Mouse (Mus musculus): ENCODE data around the gene Snx19. TPM values are rescaled to one million over a fixed set of nuclear protein-coding genes. Genes with fewer than 3 reads are reported as not detected.

Snx19 gene
- total and polyA plus RNA-seq, 3 experiments, result 12.0 to 17.4 TPM; not detected in 1

GRCm38 (mm10) chr9:30428231-30428630 lies 1.3 kb downstream of the Snx19 start:
- DNase-seq (ENCODE audit: low read depth, low spot score), result no peak
- H3K36me3 ChIP-seq (ENCODE audit: control insufficient read depth in 1 of 2, insufficient read depth in 2 of 2, low read length in 2 of 2), result peaks cover 0 to 9% of the 10 kb centered on the region in 2 experiments; a peak in 2 of 4 replicates
- no peak overlapping the region for H3K27ac ChIP-seq (ENCODE audit: control insufficient read depth, low read depth, low read length)
- no peak for TF ChIP-seq EP300 (IDR thresholded peaks at IDR 0.05; ENCODE audit: low read depth in 1 of 2, low read length in 2 of 2)
- no peak for TF ChIP-seq ZNF384 (IDR thresholded peaks at IDR 0.05; ENCODE audit: low read depth, low read length)
- no peak for TF ChIP-seq USF2 (IDR thresholded peaks at IDR 0.05; ENCODE audit: borderline replicate concordance in 1 of 2, insufficient read depth in 1 of 2, low read depth in 1 of 2, low read length in 2 of 2)
- TF ChIP-seq ZKSCAN1 (IDR thresholded peaks at IDR 0.05; ENCODE audit: low read depth, low read length), result no peak
- no peak for TF ChIP-seq UBTF (IDR thresholded peaks at IDR 0.05; ENCODE audit: borderline replicate concordance, insufficient read depth, low read depth, low read length)
- no peak for TF ChIP-seq ETS1 (IDR thresholded peaks at IDR 0.05; ENCODE audit: low read depth, low read length)
- TF ChIP-seq E2F4 (IDR thresholded peaks at IDR 0.05; ENCODE audit: borderline replicate concordance, low read depth, low read length), result no peak
- no peak for TF ChIP-seq TCF12 (IDR thresholded peaks at IDR 0.05; ENCODE audit: low read depth, low read length)
- no peak for TF ChIP-seq ZMIZ1 (IDR thresholded peaks at IDR 0.05; ENCODE audit: low read depth, low read length)
- TF ChIP-seq CHD2 (IDR thresholded peaks at IDR 0.05; ENCODE audit: low read length), result no peak
- no peak for TF ChIP-seq MAZ (IDR thresholded peaks at IDR 0.05; ENCODE audit: low read depth, low read length)
- no peak for TF ChIP-seq POLR2A (IDR thresholded peaks at IDR 0.05; ENCODE audit: control insufficient read depth in 1 of 2, insufficient read depth in 1 of 2, low read depth in 1 of 2, low read length in 2 of 2, poor library complexity in 1 of 2)
- TF ChIP-seq MYC (IDR thresholded peaks at IDR 0.05; ENCODE audit: low read depth, low read length), result no peak
- TF ChIP-seq ELF1 (IDR thresholded peaks at IDR 0.05; ENCODE audit: low read depth, low read length), result no peak
- no peak overlapping the region for H3K9ac ChIP-seq (ENCODE audit: control insufficient read depth, low read depth, low read length, poor library complexity, severe bottlenecking)
- H3K9me3 ChIP-seq (replicated peaks; ENCODE audit: insufficient read depth, low read length), result no peaks in the 10 kb centered on the region
- H3K79me2 ChIP-seq (ENCODE audit: control insufficient read depth, insufficient read depth, low read length, poor library complexity), result peaks cover 19% of the 10 kb centered on the region
- H3K27me3 ChIP-seq (ENCODE audit: control insufficient read depth in 1 of 2, insufficient read depth in 2 of 2, low read length in 2 of 2), result peaks cover 0 to 1% of the 10 kb centered on the region in 2 experiments; a peak in 1 of 4 replicates
- peak overlapping the region in 1 of 2 experiments; percentile 11; a peak in 1 of 4 replicates for H3K4me3 ChIP-seq (ENCODE audit: control insufficient read depth in 1 of 2, insufficient read depth in 1 of 2, low read depth in 2 of 2, low read length in 2 of 2)
- H3K4me1 ChIP-seq (ENCODE audit: control insufficient read depth in 1 of 2, insufficient read depth in 2 of 2, low read length in 2 of 2), result peaks cover 0 to 24% of the 10 kb centered on the region in 2 experiments; a peak in 2 of 4 replicates

GRCm38 (mm10) chr9:30430447-30430846 lies 3.5 kb downstream of the Snx19 start:
- H3K27ac ChIP-seq (ENCODE audit: control insufficient read depth, low read depth, low read length), result no peak overlapping the region
- peaks cover 1 to 9% of the 10 kb centered on the region in 2 experiments; a peak in 2 of 4 replicates for H3K36me3 ChIP-seq (ENCODE audit: control insufficient read depth in 1 of 2, insufficient read depth in 2 of 2, low read length in 2 of 2)
- peaks cover 19% of the 10 kb centered on the region for H3K79me2 ChIP-seq (ENCODE audit: control insufficient read depth, insufficient read depth, low read length, poor library complexity)
- no peak overlapping the region for H3K4me3 ChIP-seq (ENCODE audit: control insufficient read depth in 1 of 2, insufficient read depth in 1 of 2, low read depth in 2 of 2, low read length in 2 of 2)
- no peaks in the 10 kb centered on the region for H3K9me3 ChIP-seq (replicated peaks; ENCODE audit: insufficient read depth, low read length)
- H3K9ac ChIP-seq (ENCODE audit: control insufficient read depth, low read depth, low read length, poor library complexity, severe bottlenecking), result no peak overlapping the region
- TF ChIP-seq CTCF (IDR thresholded peaks at IDR 0.05 in 2 of 3, conservative IDR thresholded peaks at IDR 0.05 in 1 of 3; ENCODE audit: control insufficient read depth in 1 of 3, insufficient read depth in 1 of 3, low read depth in 2 of 3, low read length in 3 of 3, poor library complexity in 1 of 3, severe bottlenecking in 1 of 3) (no peak), SIN3A (IDR thresholded peaks at IDR 0.05; ENCODE audit: low read length) (no peak), TCF12 (IDR thresholded peaks at IDR 0.05; ENCODE audit: low read depth, low read length) (no peak), MAX (IDR thresholded peaks at IDR 0.05; ENCODE audit: low read length) (no peak), MEF2A (IDR thresholded peaks at IDR 0.05; ENCODE audit: extremely low read depth, insufficient replicate concordance, low read depth, low read length, poor library complexity, severe bottlenecking) (no peak), ELF1 (IDR thresholded peaks at IDR 0.05; ENCODE audit: low read depth, low read length) (no peak), POLR2AphosphoS5 (IDR thresholded peaks at IDR 0.05; ENCODE audit: borderline replicate concordance, low read depth, low read length) (no peak), JUND (IDR thresholded peaks at IDR 0.05; ENCODE audit: low read depth, low read length) (no peak), GABPA (IDR thresholded peaks at IDR 0.05; ENCODE audit: low read depth, low read length) (no peak), ZKSCAN1 (IDR thresholded peaks at IDR 0.05; ENCODE audit: low read depth, low read length) (no peak), GATA1 (IDR thresholded peaks at IDR 0.05; ENCODE audit: low read depth, low read length) (no peak), ZC3H11A (IDR thresholded peaks at IDR 0.05; ENCODE audit: low read depth, low read length) (no peak), NRF1 (IDR thresholded peaks at IDR 0.05; ENCODE audit: insufficient read depth, low read depth, low read length, poor library complexity, severe bottlenecking) (no peak), ETS1 (IDR thresholded peaks at IDR 0.05; ENCODE audit: low read depth, low read length) (no peak), EP300 (IDR thresholded peaks at IDR 0.05; ENCODE audit: low read depth in 1 of 2, low read length in 2 of 2) (no peak), KAT2A (conservative IDR thresholded peaks at IDR 0.05; ENCODE audit: low read depth, low read length) (no peak), MXI1 (IDR thresholded peaks at IDR 0.05; ENCODE audit: low read depth, low read length) (no peak)
- 0 out of 4 replicates have a peak, but pooled peaks cover 0 to under 1% of the 10 kb centered on the region in 2 experiments for H3K27me3 ChIP-seq (ENCODE audit: control insufficient read depth in 1 of 2, insufficient read depth in 2 of 2, low read length in 2 of 2)
- no peak for DNase-seq (ENCODE audit: low read depth, low spot score)
- H3K4me1 ChIP-seq (ENCODE audit: control insufficient read depth in 1 of 2, insufficient read depth in 2 of 2, low read length in 2 of 2), result peaks cover 0 to 24% of the 10 kb centered on the region in 2 experiments; a peak in 2 of 4 replicates

Measured in MEL (cell line).